Mouse (Mus musculus): Measurements from ENCODE around the gene Fgf22.
A peak's percentile ranks its signal among the peaks of the same experiment; 100 is the strongest.

The Fgf22 gene

GRCm38 (mm10) chr10:79767372-79768244 lies 12.7 kb downstream of the Fgf22 start:
- DNase-seq (ENCODE audit: low read depth, low spot score), result peak; percentile 91

- DNase-seq (ENCODE audit: low read depth, low spot score), result no peak
Measured at GRCm38 (mm10) chr10:79768400-79768799, 13.5 kb downstream of the Fgf22 start.

DNA sequence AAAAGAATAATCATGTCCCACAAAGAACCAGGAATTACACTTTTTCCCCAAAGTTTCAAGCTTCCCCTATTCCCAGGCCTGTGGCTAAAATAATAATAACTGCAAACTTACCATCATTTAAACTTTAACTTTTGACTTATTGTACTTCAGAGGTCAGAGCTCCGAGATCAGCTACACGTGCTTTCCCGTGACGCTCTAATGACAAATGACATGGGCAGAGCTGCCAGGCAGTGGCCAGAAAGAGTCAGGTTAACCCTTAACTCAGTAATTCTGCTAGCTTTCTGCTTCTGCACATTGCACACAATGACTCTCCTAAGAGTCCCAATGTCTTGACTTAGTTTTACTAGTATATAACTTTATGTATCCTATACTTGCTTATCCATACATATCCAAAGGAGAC lies 14.5 kb downstream of the Fgf22 start:
- no peak for DNase-seq (ENCODE audit: low read depth, low spot score)

DNA sequence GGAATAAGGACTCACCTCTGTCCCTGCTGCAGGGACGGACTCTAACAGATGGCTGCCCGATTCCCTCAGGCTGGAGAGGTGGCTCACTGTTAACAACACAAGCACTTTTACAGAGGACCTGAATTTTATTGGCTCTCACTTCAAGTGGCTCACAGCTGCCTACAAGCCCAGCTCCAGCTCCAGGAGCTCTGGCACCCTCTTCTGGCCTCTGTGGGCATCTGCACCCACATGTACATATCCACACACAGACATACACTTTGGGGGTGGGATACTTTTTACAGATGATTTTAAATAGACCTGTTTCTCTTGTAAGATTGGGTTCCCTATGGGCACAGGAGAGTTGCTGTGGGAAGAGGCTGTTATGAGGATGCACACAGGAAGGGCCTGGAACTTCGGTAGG lies 17.4 kb downstream of the Fgf22 start:
- no peak for DNase-seq (ENCODE audit: low read depth, low spot score)

DNA sequence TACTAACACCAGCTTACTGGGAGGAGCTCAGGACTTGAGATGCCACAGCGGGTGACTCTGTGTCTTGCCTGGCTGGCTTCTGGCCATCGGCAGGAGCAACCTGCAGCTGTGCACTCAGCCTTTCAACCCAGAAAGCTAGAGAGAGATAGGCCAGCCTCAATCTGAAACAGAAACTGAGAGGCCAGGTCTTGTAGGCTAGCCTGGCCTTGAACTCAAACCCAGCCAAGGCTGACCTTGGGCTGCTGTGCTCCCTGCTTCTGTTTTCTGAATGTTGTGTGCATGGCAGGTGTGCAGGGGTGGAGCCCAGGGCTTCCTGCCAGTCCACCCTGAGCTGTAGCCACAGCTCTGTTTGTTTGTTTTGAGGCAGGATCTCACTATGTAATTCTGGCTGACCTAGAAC lies 18.3 kb downstream of the Fgf22 start:
- DNase-seq (ENCODE audit: low read depth, low spot score), result no peak

GRCm38 (mm10) chr10:79774486-79775279 lies 19.8 kb downstream of the Fgf22 start:
- no peak for DNase-seq (ENCODE audit: low read depth, low spot score)

GRCm38 (mm10) chr10:79777103-79777531 lies 22.2 kb downstream of the Fgf22 start, which contains the start of gene Fstl3:
Gene Fstl3, plus strand, starts transcription at chr10:79777272.
- DNase-seq (ENCODE audit: low read depth, low spot score), result no peak

GRCm38 (mm10) chr10:79778006-79778405 lies 23.1 kb downstream of the Fgf22 start:
- no peak for DNase-seq (ENCODE audit: low read depth, low spot score)

DNA sequence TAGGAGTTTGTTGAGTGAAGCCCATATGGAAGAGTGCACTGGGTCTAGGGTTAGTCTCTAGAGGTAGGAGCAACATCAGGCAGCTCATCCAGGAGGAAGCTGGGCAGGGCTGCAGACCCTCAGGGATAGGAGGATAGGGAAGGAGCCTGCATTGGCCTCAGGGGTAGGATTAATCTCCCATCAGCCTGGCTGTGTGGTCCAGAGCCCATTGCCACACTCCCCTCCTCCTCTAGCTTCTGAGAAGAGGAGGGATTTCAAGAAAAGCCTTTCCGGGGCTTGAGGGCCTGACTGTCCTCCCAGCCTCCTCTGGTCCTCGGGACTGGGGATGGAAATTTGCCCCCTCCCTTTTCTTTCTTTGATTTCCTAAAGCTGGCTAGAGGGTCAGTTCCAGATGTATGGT lies 24.3 kb downstream of the Fgf22 start:
- DNase-seq (ENCODE audit: low read depth, low spot score), result no peak

- DNase-seq (ENCODE audit: low read depth, low spot score), result peak; percentile 94
Measured at GRCm38 (mm10) chr10:79779784-79780663, 25.1 kb downstream of the Fgf22 start.

DNA sequence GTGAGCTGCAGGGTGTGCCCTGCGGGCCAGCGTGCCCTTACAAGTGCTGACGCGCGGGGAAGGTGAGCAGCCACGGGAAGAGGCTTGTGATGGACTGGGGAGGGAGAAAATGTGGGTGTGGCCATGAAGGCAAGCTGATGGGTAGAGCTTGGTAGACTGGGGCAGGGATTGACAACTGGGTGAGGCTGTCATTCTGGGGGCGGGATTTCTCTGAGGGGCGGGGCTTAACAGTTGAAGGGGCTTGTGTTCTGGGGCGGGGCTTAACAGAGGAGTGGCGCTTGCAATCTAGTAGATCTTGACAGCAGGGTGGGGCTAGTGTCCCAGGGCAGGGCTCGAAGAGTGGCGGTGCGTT lies 25.8 kb downstream of the Fgf22 start:
- no peak for DNase-seq (ENCODE audit: low read depth, low spot score)

DNA sequence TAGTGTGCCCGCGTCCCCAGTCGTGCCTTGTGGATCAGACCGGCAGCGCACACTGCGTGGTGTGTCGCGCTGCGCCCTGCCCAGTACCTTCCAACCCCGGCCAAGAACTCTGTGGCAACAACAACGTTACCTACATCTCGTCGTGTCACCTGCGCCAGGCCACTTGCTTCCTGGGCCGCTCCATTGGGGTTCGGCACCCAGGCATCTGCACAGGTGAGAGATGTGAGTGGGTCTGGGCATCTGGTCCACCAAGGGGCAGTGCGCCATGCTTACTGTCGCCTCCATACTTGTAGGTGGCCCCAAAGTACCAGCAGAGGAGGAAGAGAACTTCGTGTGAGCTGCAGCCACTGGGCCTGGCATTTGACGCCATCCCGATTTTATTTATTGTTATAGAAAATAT lies 26.3 kb downstream of the Fgf22 start:
- no peak for DNase-seq (ENCODE audit: low read depth, low spot score)

DNA sequence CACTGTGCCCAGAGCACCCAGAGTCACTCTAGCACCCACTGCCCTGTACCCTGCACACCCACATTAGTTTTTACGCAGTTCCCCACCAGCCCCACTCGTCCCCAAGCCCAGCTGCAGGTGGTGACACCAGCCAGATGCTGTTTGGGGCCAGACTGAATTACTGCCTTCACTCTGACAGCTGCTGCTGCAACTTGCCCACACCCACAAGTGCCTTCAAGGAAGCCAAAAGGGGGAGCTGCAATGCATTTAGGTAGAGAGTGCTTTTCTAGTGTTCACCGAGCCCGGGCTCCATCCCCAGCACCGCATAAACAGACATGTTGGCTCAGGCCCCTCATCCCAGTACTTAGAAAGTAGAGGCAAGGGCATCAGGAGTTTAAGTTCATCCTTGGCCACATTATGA lies 27.1 kb downstream of the Fgf22 start:
- DNase-seq (ENCODE audit: low read depth, low spot score), result no peak

DNA sequence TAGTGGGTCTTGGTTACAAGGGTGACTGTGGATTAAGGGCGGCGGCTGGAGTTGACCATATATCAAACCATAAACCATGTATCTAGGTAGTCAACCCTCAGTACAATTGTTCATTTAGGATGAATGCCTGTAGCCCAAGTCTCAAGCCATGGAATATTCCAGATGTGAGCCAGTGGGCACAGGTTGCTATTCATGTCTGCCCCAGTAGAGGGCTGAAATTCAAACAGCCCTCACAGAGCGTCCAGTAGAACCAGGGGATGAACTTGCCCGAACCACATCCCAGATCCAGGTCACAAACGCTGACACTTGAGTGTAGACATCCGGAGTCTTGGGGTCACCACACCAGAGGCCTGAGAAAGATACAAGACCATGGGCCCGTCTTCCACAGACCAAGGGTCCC lies 28.2 kb downstream of the Fgf22 start:
- no peak for DNase-seq (ENCODE audit: low read depth, low spot score)

- no peak for DNase-seq (ENCODE audit: low read depth, low spot score)
Measured at GRCm38 (mm10) chr10:79783920-79784800, 29.3 kb downstream of the Fgf22 start.

- peak; percentile 61 for DNase-seq (ENCODE audit: low read depth, low spot score)
Measured at GRCm38 (mm10) chr10:79788386-79789158, 33.7 kb downstream of the Fgf22 start.

DNA sequence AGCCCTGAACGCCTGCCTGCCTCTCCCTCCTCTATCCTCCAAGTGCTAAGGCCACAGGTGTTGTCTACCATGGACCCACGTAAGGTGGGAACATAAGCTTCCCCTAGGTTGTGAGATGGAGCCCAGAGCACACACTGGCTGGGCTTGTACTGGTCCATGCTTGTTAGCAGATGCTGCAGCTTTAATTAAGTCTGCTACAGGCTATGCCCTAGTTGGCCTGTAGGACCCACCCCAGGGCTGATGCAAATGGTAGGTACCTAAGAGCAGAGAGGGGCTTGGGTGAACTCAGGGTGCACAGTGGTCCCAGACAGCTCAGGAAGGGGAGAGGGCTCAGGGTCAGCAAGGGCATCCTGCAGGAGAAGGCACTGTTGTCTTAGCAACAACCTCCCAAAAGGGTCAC lies 34.7 kb downstream of the Fgf22 start:
- DNase-seq (ENCODE audit: low read depth, low spot score), result no peak

DNA sequence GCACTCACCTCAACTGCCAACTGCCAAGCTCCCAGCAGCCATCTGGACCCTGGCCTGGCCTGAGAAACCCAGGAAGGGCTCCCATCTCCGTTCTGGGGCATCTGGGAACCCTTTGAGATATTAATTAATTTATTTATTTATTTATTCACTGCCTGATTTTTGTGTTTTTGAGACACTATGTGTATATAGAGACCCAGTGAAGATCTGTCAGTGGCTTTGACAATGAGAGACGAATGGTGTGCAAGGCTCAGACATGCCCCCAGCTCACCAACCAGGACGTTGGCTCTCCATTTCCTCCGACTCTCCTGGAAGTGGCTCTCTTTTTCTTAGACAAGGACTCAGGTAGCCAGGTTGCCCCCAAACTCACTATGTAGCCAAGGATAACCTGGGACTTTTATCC lies 36.0 kb downstream of the Fgf22 start, which contains the start of gene Prss57:
TSS of gene Prss57 (minus strand) at position 101 of the 400 bp plus-strand sequence.
- DNase-seq (ENCODE audit: low read depth, low spot score), result no peak

- no peak for DNase-seq (ENCODE audit: low read depth, low spot score)
Measured at GRCm38 (mm10) chr10:79792339-79793040, 37.6 kb downstream of the Fgf22 start.

Measured in skeletal muscle tissue, adult 2 months (tissue).